25 mouse cellular contexts compared by ENCODE assay signal in the genomic region with DNA sequence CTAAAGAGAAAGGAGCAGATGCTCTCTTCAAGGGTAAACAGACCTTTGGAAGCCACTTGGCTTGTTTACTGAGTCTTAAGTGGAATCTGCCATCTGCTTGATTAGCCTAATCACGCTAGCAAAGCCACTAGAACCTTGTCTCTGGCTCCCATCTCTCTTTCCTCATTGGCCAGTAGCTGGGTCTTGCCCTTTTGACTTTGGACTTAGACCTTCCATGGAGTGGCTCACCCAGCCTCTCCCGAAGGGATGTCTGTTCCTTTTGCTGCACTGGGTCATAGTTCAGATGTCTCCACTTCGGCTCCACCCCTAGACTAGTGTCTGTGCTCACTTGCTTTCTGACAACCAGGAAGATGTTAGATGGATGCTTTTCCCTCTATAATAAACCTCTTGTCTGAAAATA. TPM values are rescaled to one million over a fixed set of nuclear protein-coding genes. Genes with fewer than 3 reads are reported as not detected.
DNase-seq lines count a peak whose midpoint lies in the region; ATAC-seq and TF ChIP-seq lines count a peak whose summit lies in the region.
"Had no signal": no experiment of that assay in that cellular context is flagged by ENCODE, and none has a peak within 500 bp of the region (broad histone marks: within the 10 kb centered on the region; RNA-seq: fewer than 3 reads in every experiment).

No protein-coding gene starts in this region.

- peak; percentile 94 for ATAC-seq in intestine, embryonic 15.5 days
- 0 out of 2 replicates have a peak, but pooled peaks have one; percentile 36 for ATAC-seq in kidney, embryonic 15.5 days (replicated peaks; ENCODE audit: low FRiP score)
- no peak for ATAC-seq in lung, postnatal 0 days
- ATAC-seq: forebrain, embryonic 16.5 days; hindbrain, embryonic 16.5 days; liver, postnatal 0 days had no signal

- no peak for TF ChIP-seq EP300 in lung, postnatal 0 days (IDR thresholded peaks at IDR 0.05)

- peaks cover 6% of the 10 kb centered on the region; the same call in 1 of the 2 replicates for H3K4me1 ChIP-seq in intestine, embryonic 15.5 days (replicated peaks)
- H3K4me1 ChIP-seq in kidney, embryonic 15.5 days, result peaks cover 15% of the 10 kb centered on the region
- no peaks in the 10 kb centered on the region for H3K4me1 ChIP-seq in lung, postnatal 0 days (ENCODE audit: insufficient read depth, low read depth, low read length)
- H3K4me1 ChIP-seq: limb, embryonic 10.5 days; stomach, embryonic 15.5 days had no signal

- no peaks in the 10 kb centered on the region for H3K9me3 ChIP-seq in intestine, embryonic 15.5 days
- H3K9me3 ChIP-seq in kidney, embryonic 15.5 days (replicated peaks), result no peaks in the 10 kb centered on the region
- H3K9me3 ChIP-seq in lung, postnatal 0 days (ENCODE audit: low read length), result no peaks in the 10 kb centered on the region
- H3K9me3 ChIP-seq: embryonic facial prominence, embryonic 15.5 days; limb, embryonic 10.5 days; stomach, embryonic 15.5 days had no signal

- H3K27me3 ChIP-seq in intestine, embryonic 15.5 days (replicated peaks), result no peaks in the 10 kb centered on the region
- no peaks in the 10 kb centered on the region for H3K27me3 ChIP-seq in kidney, embryonic 15.5 days
- H3K27me3 ChIP-seq in lung, postnatal 0 days (replicated peaks; ENCODE audit: insufficient read depth, low read length), result no peaks in the 10 kb centered on the region
- H3K27me3 ChIP-seq: embryonic facial prominence, embryonic 15.5 days; stomach, embryonic 15.5 days had no signal

- no peaks in the 10 kb centered on the region for H3K36me3 ChIP-seq in intestine, embryonic 15.5 days
- no peaks in the 10 kb centered on the region for H3K36me3 ChIP-seq in kidney, embryonic 15.5 days
- no peaks in the 10 kb centered on the region for H3K36me3 ChIP-seq in lung, postnatal 0 days (ENCODE audit: insufficient read depth, low read length)
- H3K36me3 ChIP-seq: embryonic facial prominence, embryonic 15.5 days; limb, embryonic 10.5 days; stomach, embryonic 15.5 days had no signal

- H3K4me2 ChIP-seq in intestine, embryonic 15.5 days (replicated peaks), result no peak overlapping the region
- no peak overlapping the region for H3K4me2 ChIP-seq in kidney, embryonic 15.5 days
- no peak overlapping the region for H3K4me2 ChIP-seq in lung, postnatal 0 days (replicated peaks; ENCODE audit: low read depth, low read length)
- H3K4me2 ChIP-seq: embryonic facial prominence, embryonic 15.5 days; heart, embryonic 11.5 days; liver, embryonic 11.5 days; midbrain, embryonic 11.5 days; stomach, embryonic 15.5 days had no signal

- no peak for TF ChIP-seq CTCF in lung, postnatal 0 days (IDR thresholded peaks at IDR 0.05)

- DNase-seq in kidney, adult 11 months, result peak; percentile 73
- DNase-seq in kidney, postnatal 4 days, result no peak
- peak; percentile 58 to 73 for DNase-seq in kidney, postnatal 36 days
- DNase-seq in gastrocnemius, postnatal 25 days, result no peak
- DNase-seq in lung, postnatal 0 days (ENCODE audit: low spot score), result no peak
- no peak for DNase-seq in thymus, postnatal 25 days
- DNase-seq: cerebellum, adult 8-10 months; gastrocnemius, postnatal 14 days; liver, postnatal 0 days; lung, postnatal 10 days; right cerebral cortex, adult 18-20 months; right cerebral cortex, postnatal 4 days; thymus, postnatal 4 days had no signal

- no peak overlapping the region for H3K27ac ChIP-seq in intestine, embryonic 15.5 days
- no peak overlapping the region for H3K27ac ChIP-seq in kidney, embryonic 15.5 days
- H3K27ac ChIP-seq in lung, postnatal 0 days (ENCODE audit: low read length), result no peak overlapping the region
- H3K27ac ChIP-seq: embryonic facial prominence, embryonic 15.5 days; limb, embryonic 10.5 days; stomach, embryonic 15.5 days had no signal

- no peak overlapping the region for H3K4me3 ChIP-seq in intestine, embryonic 15.5 days (replicated peaks)
- H3K4me3 ChIP-seq in kidney, embryonic 15.5 days (replicated peaks), result no peak overlapping the region
- no peak overlapping the region for H3K4me3 ChIP-seq in lung, postnatal 0 days (ENCODE audit: low read depth, low read length)
- H3K4me3 ChIP-seq: embryonic facial prominence, embryonic 15.5 days; limb, embryonic 10.5 days; stomach, embryonic 15.5 days had no signal

- no peak overlapping the region for H3K9ac ChIP-seq in intestine, embryonic 15.5 days
- no peak overlapping the region for H3K9ac ChIP-seq in kidney, embryonic 15.5 days
- no peak overlapping the region for H3K9ac ChIP-seq in lung, postnatal 0 days (replicated peaks; ENCODE audit: low read depth)
- H3K9ac ChIP-seq: embryonic facial prominence, embryonic 15.5 days; liver, postnatal 0 days; stomach, embryonic 15.5 days had no signal

- WGBS in intestine, embryonic 15.5 days, result 39% methylated on average over 3 of the region's 3 CpGs
- WGBS in kidney, embryonic 15.5 days, result 56% methylated on average over 3 of the region's 3 CpGs
- 53% methylated on average over 3 of the region's 3 CpGs for WGBS in lung, postnatal 0 days

RNA-seq across cellular contexts. Expression of a gene that starts 28.8 kb away (rescaled TPM):
- 17.0 and 18.3 TPM in 2 replicates for polyA plus RNA-seq in intestine, embryonic 15.5 days (2015; fragmentation: Nextera tagmentation; extraction: Ambion mirVana)
- polyA plus RNA-seq in kidney, embryonic 15.5 days (2015; fragmentation: Nextera tagmentation; extraction: Ambion mirVana), result 35.3 and 36.4 TPM in 2 replicates
- 1 to 10 TPM; 3.3 to 3.8 TPM for total RNA-seq in gastrocnemius, postnatal 25 days (2021)
- 8.0 and 8.6 TPM in 2 replicates for polyA plus RNA-seq in lung, postnatal 0 days (2015; fragmentation: Nextera tagmentation; extraction: Ambion mirVana)
- total RNA-seq: hematopoietic stem cell, adult 5-6 weeks; megakaryocyte progenitor cell, adult 5-6 weeks had no signal

Comparison
In these comparisons a context has a peak if more than half of its experiments do, and no peak if none do; other contexts are left out.
1. DNase-seq: peak in kidney, adult 11 months (single experiment) and kidney, postnatal 36 days (2 of 2); none in kidney, postnatal 4 days (0 of 2), gastrocnemius, postnatal 25 days (single experiment), lung, postnatal 0 days (single experiment) and thymus, postnatal 25 days (single experiment).